In the genomic region with DNA sequence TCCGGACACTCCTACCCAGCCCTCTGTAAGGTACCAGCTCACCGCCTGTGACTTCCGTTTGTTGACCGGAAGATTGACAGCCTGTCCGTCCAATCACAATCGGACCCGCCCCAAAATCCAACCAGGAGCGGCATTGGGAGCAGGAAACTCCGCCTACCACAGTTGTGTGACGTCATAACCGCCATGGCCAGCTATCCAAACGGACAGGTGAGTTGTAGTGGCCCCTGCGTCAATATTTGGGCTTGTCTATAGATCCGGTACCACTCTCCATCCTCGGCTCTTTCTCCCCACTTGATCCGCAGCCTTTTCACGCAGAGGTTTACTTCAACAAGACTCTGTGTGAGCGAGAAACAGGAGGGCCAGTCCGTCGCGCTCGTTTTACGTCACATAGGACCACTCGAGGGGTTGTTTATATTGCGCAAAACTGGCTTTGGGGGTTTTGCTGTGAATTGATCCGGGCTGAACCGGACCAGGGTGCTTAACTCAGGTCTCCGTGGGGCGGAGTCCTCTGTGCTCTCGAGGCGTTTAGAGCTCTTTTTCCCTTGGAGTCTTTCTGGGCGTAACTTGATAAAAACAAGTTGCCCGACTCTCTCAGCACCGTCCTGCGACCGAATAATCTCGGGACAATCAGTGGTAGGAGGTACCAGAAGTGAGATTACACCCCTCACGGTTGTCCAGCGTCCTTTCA, we compare ENCODE assay signal across 8 mouse cellular contexts. TPM values are rescaled to one million over a fixed set of nuclear protein-coding genes. Genes with fewer than 3 reads are reported as not detected.
DNase-seq lines count a peak whose midpoint lies in the region; ATAC-seq lines count a peak whose summit lies in the region.

No protein-coding gene starts in this region.

- H3K4me1 ChIP-seq in intestine, embryonic 14.5 days (replicated peaks; ENCODE audit: control insufficient read depth, insufficient read depth, low read length) = peaks cover 12% of the 10 kb centered on the region

- under 1% methylated on average over 39 of the region's 39 CpGs for WGBS in intestine, embryonic 14.5 days

- ATAC-seq in intestine, embryonic 14.5 days (replicated peaks; ENCODE audit: low FRiP score, low TSS enrichment, low read depth) = peak; percentile 93

- H3K36me3 ChIP-seq in intestine, embryonic 14.5 days (ENCODE audit: control insufficient read depth, insufficient read depth, low read length) = no peaks in the 10 kb centered on the region

- H3K9ac ChIP-seq in intestine, embryonic 14.5 days (ENCODE audit: low read length) = peak overlapping the region; percentile 66

- peak overlapping the region; percentile 75 for H3K4me2 ChIP-seq in intestine, embryonic 14.5 days (ENCODE audit: low read length)

- DNase-seq in adrenal gland, adult (ENCODE audit: inconsistent age in 2 of 2, low spot score in 1 of 2) = peak; percentile 99 to 100
- peak; percentile 100 for DNase-seq in embryo, embryonic 10.5 days (ENCODE audit: low spot score)
- peak; percentile 98 for DNase-seq in gastrocnemius, postnatal 25 days
- peak; percentile 100 for DNase-seq in intestine, embryonic 14.5 days (ENCODE audit: low spot score)
- peak; percentile 100 for DNase-seq in left cerebral cortex, postnatal 14 days (ENCODE audit: low spot score in 2 of 2)
- peak; percentile 100 for DNase-seq in mesoderm, embryonic 11.5 days (ENCODE audit: low read depth, low spot score)
- peak; percentile 99 for DNase-seq in right cerebral cortex, postnatal 36 days (ENCODE audit: low spot score in 2 of 2)
- DNase-seq in yolk sac, embryonic 10.5 days (ENCODE audit: low spot score) = peak; percentile 100

- H3K9me3 ChIP-seq in intestine, embryonic 14.5 days (ENCODE audit: control insufficient read depth, low read length) = 0 out of 2 replicates have a peak, but pooled peaks cover 2% of the 10 kb centered on the region

- H3K27me3 ChIP-seq in intestine, embryonic 14.5 days (replicated peaks; ENCODE audit: control insufficient read depth, insufficient read depth, low read length) = no peaks in the 10 kb centered on the region

- intact Hi-C loops in left cerebral cortex, postnatal 14 days (cut with DNase I) = no loop called here

- H3K4me3 ChIP-seq in intestine, embryonic 14.5 days (ENCODE audit: low read depth, low read length) = peak overlapping the region; percentile 96

- peak overlapping the region; percentile 67 for H3K27ac ChIP-seq in intestine, embryonic 14.5 days (ENCODE audit: low read depth)

RNA-seq across cellular contexts. Expression of gene Pef1, which starts 5.2 kb away (rescaled TPM):
- 10 to 100 TPM; 28.9 to 30.5 TPM for total RNA-seq in gastrocnemius, postnatal 25 days (2021)
- 70.4 and 74.5 TPM in 2 replicates for polyA plus RNA-seq in intestine, embryonic 14.5 days (2014; fragmentation: Nextera tagmentation; extraction: Ambion mirVana)
- 10 to 100 TPM; 47.6 to 49.2 TPM for total RNA-seq in left cerebral cortex, postnatal 14 days (2021)

RNA-seq across cellular contexts. Expression of gene Hcrtr1, which starts 31.6 kb away (rescaled TPM):
- total RNA-seq in gastrocnemius, postnatal 25 days (2021) = not detected
- polyA plus RNA-seq in intestine, embryonic 14.5 days (2014; fragmentation: Nextera tagmentation; extraction: Ambion mirVana) = 0.15 TPM in 1 of 2 replicates, not detected in the other
- 1 to 10 TPM; 5.8 to 6.3 TPM for total RNA-seq in left cerebral cortex, postnatal 14 days (2021)

RNA-seq across cellular contexts. Expression of gene Col16a1, which starts 59.9 kb away (rescaled TPM):
- total RNA-seq in gastrocnemius, postnatal 25 days (2021) = 10 to 100 TPM in 1 of 2 experiments, 1 to 10 TPM in 1; 8.6 to 15.5 TPM
- polyA plus RNA-seq in intestine, embryonic 14.5 days (2014; fragmentation: Nextera tagmentation; extraction: Ambion mirVana) = 55.1 and 56.9 TPM in 2 replicates
- total RNA-seq in left cerebral cortex, postnatal 14 days (2021) = 10 to 100 TPM; 12.2 to 17.8 TPM

Comparison
In these comparisons a context has a peak if more than half of its experiments do, and no peak if none do; other contexts are left out.
1. Peak in every context shown above with its lines: DNase-seq, ATAC-seq, H3K4me3 ChIP-seq and H3K27ac ChIP-seq.
2. RNA of gene Hcrtr1, which starts 31.6 kb away (total RNA-seq): 5.8 to 6.3 TPM in left cerebral cortex, postnatal 14 days; not detected in gastrocnemius, postnatal 25 days; every median in the first group is over 4 times any median in the second.